Mouse (Mus musculus) thymus, adult 2 months (tissue): ENCODE data around the gene Tmem210. TPM values are rescaled to one million over a fixed set of nuclear protein-coding genes. Genes with fewer than 3 reads are reported as not detected.

ENCODE experiments used
- DNase-seq: peaks from one replicate; pipeline ENCODE4 v3.0.0; 2021
- H3K27ac ChIP-seq: fragments of 200-500 bp; 2 replicates; pipeline ENCODE4 v1.5.1; 2012; ENCODE audit warnings: low read length, control low read depth; ENCODE audit not compliant: control insufficient read depth, insufficient read depth
- H3K27me3 ChIP-seq: fragments of 200-500 bp; 2 replicates; pipeline ENCODE4 v1.6.1; 2012; ENCODE audit warnings: mild to moderate bottlenecking, low read length, moderate library complexity, mixed read lengths; ENCODE audit not compliant: control insufficient read depth, insufficient read depth
- H3K36me3 ChIP-seq: fragments of 200-500 bp; 2 replicates; pipeline ENCODE4 v1.6.1; 2012; ENCODE audit warnings: mild to moderate bottlenecking, low read length, moderate library complexity; ENCODE audit not compliant: control insufficient read depth, insufficient read depth
- H3K4me1 ChIP-seq: fragments of 200-500 bp; replicated peaks from 2 replicates; pipeline ENCODE4 v1.6.1; 2012; ENCODE audit warnings: low read length; ENCODE audit not compliant: control insufficient read depth, insufficient read depth
- H3K4me3 ChIP-seq: fragments of 200-500 bp; 2 replicates; pipeline ENCODE4 v1.5.1; 2012; ENCODE audit warnings: mild to moderate bottlenecking, low read length, control low read depth, moderate library complexity; ENCODE audit not compliant: control insufficient read depth, insufficient read depth
- CTCF ChIP-seq: fragments of 200-500 bp; IDR thresholded peaks from 2 replicates; pipeline ENCODE4 v1.5.1; 2012; ENCODE audit warnings: mild to moderate bottlenecking, control low read depth, low read length, moderate library complexity, borderline replicate concordance; ENCODE audit not compliant: control insufficient read depth, poor library complexity, insufficient read depth; ENCODE audit errors: extremely low read depth
- POLR2A ChIP-seq: fragments of 200-500 bp; IDR thresholded peaks from 2 replicates; pipeline ENCODE4 v1.6.1; 2012; ENCODE audit warnings: mild to moderate bottlenecking, low read length, control low read depth, moderate library complexity; ENCODE audit not compliant: control insufficient read depth, poor library complexity, insufficient read depth; ENCODE audit errors: extremely low read depth
- WGBS: fragments of 180-500 bp; shearing (Covaris S2); methylation state at CpG from one replicate; pipeline ENCODE4 v1.1.7; 2018; 5-methylcytosine and 5-hydroxymethylcytosine counted together
- polyA plus RNA-seq: library from polyadenylated mRNA; depleted of rRNA; stranded (reverse); fragments of >200 nt; gene quantifications from 2 replicates; pipeline ENCODE4 v1.2.3, GENCODE M21; 2012

Gene Tmem210
- polyA plus RNA-seq, 1 experiment, result 0.35 TPM

DNA sequence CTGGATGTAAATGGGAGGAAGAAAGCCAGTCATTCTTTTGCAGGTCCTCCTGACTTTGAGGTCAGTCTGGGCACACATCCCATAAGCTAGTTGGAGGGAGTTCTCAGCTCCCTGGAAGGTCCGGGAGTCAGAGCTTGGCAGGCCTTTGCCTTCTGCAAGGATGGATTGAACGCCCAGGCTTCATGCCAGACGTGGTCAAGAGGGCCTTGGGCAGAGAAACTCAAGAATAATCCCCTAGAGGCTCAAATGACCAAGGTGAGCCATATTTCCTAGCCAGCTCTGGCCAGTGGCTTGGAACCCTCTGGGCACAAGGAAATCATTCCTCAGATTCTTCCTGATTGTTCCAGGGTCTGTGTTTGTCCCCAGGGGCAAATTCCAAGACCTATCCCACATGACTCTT is 23.1 kb upstream of the Tmem210 start:
- no peak for DNase-seq
- Histone ChIP-seq H3K27me3 (no peaks in the 10 kb centered on the region), H3K27ac (no peak overlapping the region), H3K4me1 (peaks cover 22% of the 10 kb centered on the region), H3K4me3 (no peak overlapping the region), H3K36me3 (peaks cover under 1% of the 10 kb centered on the region)
- TF ChIP-seq CTCF (no peak), POLR2A (no peak)
- 90% methylated on average over 3 of the region's 3 CpGs for WGBS

DNA sequence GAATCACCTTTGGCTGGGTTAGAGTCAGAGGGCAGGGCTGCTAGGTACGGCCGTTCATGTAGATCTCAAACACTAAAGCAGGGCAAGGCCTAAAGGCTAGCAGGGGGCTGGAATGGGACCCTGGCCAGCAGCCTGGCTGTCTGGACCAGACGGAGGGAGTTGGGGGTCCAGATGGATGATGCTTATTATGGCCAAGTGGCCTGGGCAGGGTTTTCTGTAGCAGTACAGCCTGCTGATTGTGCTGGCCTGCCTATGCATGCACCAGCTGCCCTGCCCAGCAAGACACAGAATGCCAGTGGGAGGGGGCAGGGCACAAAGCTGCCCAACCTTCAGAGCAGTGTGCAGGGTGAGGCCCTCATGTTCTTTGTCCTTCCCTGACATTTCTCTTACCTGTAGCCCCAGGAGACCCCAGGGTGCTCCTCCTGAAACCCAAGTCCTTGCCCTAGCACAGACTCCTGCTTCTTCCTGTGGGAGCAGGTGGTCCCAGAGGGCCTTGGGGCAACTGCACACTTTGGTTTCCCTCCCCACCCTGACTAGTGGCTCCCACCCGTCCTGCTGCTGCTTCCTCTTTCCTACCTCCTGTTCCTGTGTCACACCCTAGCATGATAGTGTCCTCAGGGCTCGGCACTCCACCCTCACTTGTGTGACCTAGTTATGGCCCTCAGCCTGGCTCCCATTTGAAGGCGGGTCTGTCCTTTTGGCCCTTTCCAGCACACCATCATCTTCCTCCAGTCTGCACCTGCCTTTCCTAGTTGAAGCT is 21.9 kb upstream of the Tmem210 start:
- no peak for DNase-seq
- Histone ChIP-seq H3K27ac (no peak overlapping the region), H3K4me3 (no peak overlapping the region), H3K27me3 (no peaks in the 10 kb centered on the region), H3K4me1 (peaks cover 24% of the 10 kb centered on the region), H3K36me3 (peaks cover 12% of the 10 kb centered on the region)
- TF ChIP-seq CTCF, result no peak
- no peak for TF ChIP-seq POLR2A
- WGBS, result 61% methylated on average over 6 of the region's 6 CpGs

DNA sequence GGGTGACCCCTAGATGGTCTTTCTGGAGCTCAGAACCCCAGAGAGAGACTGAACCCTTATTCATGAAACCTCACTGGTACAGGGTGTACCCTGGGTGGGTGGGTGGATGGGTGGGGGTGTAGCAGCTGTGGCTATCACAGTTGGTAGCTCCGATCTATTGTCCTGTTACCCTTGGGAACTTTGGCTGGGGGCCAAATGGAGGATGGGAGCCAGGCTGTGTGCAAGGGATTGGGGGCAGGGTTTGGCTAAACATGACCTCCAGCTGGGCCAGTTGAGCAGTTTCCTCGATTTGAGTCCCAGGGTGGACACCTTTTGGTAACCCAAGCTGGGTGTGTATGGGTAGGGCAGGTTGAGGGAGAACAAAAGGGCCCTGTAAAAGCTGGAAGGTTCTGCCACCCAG is 21.2 kb upstream of the Tmem210 start:
- no peaks in the 10 kb centered on the region for H3K27me3 ChIP-seq
- no peak overlapping the region for H3K27ac ChIP-seq
- no peak for DNase-seq
- peaks cover 30% of the 10 kb centered on the region for H3K4me1 ChIP-seq
- no peak overlapping the region for H3K4me3 ChIP-seq
- no peak for TF ChIP-seq CTCF
- no peak for TF ChIP-seq POLR2A
- WGBS, result 80% methylated on average over 2 of the region's 2 CpGs
- peaks cover 12% of the 10 kb centered on the region for H3K36me3 ChIP-seq

DNA sequence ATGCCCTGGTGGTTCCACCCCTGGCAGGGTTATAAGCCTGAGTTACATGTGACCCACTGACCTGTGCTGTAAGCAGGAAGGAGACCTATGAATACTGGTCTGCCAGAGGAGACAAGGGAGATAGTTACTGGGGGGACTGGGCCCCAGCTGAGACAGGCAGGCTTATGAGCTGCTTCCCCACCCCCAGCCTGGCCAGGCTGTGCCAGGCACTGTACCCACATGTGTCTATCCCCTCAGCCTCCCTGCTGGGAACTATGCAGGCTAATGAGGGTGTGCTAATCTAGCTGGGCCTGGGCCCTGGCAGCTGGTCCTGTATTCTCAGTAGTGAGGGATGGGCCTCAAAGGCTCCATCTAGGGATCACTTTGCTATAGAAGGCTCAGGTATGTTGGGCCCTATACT is 20.7 kb upstream of the Tmem210 start:
- no peak overlapping the region for H3K27ac ChIP-seq
- peaks cover 12% of the 10 kb centered on the region for H3K36me3 ChIP-seq
- no peaks in the 10 kb centered on the region for H3K27me3 ChIP-seq
- DNase-seq, result no peak
- peaks cover 31% of the 10 kb centered on the region for H3K4me1 ChIP-seq
- TF ChIP-seq CTCF, result no peak
- TF ChIP-seq POLR2A, result no peak
- no peak overlapping the region for H3K4me3 ChIP-seq

DNA sequence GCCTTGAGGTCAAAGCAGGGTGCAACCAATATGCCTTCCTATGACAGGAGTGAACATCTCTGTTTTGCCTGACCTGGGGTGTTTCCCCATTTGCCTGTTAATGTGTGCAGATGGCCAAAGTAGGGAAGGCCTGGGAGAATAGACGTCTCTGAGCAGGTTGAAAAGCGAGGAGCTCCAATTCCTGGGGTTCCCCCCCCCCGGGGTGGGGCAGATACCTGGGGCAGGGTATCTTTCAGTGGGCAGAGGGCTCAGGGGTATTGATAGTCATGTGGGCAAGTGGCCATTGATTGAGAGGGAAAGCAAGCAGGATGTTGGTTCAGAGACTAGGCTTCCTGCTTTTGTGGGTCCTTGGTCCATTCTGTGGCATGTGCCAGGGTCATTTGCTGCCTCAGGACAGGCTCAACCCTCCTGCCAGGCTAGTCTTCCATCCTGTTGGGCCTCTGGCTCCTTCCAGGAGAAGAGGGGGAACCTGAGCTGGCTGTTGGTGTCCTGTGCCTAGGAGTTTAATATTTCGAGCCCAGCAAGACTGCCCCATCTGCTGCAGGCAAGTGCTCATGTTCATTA is 20.1 kb upstream of the Tmem210 start:
- H3K27ac ChIP-seq, result no peak overlapping the region
- H3K27me3 ChIP-seq, result no peaks in the 10 kb centered on the region
- 92% methylated on average over 4 of the region's 4 CpGs for WGBS
- TF ChIP-seq POLR2A, result no peak
- no peak for TF ChIP-seq CTCF
- H3K4me1 ChIP-seq, result peaks cover 33% of the 10 kb centered on the region
- DNase-seq, result no peak
- no peak overlapping the region for H3K4me3 ChIP-seq
- peaks cover 12% of the 10 kb centered on the region for H3K36me3 ChIP-seq

DNA sequence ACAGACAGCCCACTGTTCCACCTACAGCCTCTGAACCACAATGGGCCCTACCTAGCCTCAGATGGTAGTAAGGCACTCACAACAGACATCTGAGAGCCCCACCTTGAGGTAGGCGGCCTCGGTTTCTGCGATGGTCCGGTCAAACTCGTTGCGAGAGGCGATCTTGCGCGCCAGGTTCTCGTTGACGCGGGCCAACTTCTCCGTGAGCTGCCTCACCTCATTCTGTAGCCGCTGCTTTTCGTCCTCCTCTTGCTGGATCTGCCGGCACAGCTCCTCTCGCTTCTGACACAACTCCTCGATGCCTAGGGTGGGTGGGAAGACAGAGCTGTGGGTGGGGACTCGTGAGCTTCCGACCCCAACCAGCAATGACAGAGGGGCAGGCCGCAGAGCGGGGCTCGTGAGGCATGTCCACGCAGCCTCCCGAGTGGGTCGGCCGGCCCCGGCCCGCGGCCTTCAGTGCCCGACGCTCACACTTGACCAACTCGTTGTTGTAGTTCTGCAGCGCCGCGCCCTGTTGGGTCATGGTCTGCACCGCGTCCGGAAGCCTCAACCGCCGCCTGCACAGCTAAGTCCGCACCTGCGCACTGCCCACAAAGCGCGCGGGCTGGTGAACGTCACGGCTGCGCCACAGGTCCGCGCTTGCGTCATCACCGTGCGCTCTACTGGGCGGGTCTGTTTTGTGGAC is 16.0 kb upstream of the Tmem210 start, which contains the start of the genes Ssna1 and Anapc2:
Ssna1 (minus strand) TSS at position 612 of the 685 bp plus-strand sequence.
Anapc2 (plus strand) TSS at position 652 of the 685 bp plus-strand sequence.
- Histone ChIP-seq H3K4me1 (peaks cover 17% of the 10 kb centered on the region), H3K27ac (peak within 1 kb of the TSS; percentile 61), H3K4me3 (peak within 1 kb of the TSS; percentile 87), H3K36me3 (peaks cover 32% of the 10 kb centered on the region), H3K27me3 (no peaks in the 10 kb centered on the region)
- peak; percentile 97 for DNase-seq
- TF ChIP-seq CTCF, result peak; percentile 15; the same call in 1 of the 2 replicates
- TF ChIP-seq POLR2A, result peak; percentile 81
- WGBS, result under 1% methylated on average over 55 of the region's 55 CpGs
